Mouse (Mus musculus) regulatory T cell (primary cell): ENCODE results near the gene Gpr62.

Source experiments
- in situ Hi-C: fragments of 300-600 bp; cut with MboI, MseI; formaldehyde crosslinking; loops from one replicate; pipeline ENCODE4 v1.15.1; 2025; ENCODE audit warnings: high pct_unique_total_duplicates

Gene Gpr62

DNA sequence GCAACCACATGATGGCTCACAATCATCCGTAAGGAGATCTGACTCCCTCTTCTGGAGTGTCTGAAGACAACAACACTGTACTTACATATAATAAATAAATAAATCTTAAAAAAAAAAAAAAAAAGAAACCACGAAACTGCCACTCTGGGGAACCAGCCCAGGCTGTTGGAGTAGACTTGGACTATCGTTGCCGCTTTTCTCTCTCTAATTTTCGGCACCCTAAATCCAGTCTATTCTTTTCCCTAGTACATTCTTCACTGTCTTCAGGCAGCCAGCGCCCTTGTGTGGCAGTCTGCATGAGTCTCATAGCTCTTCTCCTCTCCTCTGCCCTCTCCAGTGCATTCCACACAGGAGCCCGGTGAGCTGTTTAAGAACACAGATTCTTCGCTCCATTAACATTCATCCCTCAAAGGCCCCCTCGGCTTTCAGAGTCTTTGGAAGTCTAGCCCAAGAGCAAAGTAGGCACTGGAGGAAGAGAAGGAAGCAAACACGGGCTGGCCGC, 37.0 kb downstream of the Gpr62 start:
- in situ Hi-C loops, result loop anchor here (25.0 kb wide), 1 partner anchor 941 kb away; no protein-coding TSS in a partner anchor

DNA sequence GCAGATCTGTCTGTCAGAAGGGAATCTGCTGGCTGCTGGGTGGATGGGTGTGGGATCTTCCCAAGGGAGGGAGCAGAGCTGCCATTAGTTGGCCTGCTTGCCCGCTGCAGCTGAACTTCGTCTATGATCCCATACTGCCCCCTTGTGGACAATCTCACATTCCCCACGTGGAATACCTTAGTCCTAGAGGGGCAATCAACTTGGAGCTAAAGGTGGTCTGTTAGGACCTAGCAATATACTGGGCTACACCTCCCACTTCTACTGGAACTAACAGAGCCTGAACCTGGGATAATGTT, 43.9 kb downstream of the Gpr62 start:
- in situ Hi-C loops, result no loop called here

DNA sequence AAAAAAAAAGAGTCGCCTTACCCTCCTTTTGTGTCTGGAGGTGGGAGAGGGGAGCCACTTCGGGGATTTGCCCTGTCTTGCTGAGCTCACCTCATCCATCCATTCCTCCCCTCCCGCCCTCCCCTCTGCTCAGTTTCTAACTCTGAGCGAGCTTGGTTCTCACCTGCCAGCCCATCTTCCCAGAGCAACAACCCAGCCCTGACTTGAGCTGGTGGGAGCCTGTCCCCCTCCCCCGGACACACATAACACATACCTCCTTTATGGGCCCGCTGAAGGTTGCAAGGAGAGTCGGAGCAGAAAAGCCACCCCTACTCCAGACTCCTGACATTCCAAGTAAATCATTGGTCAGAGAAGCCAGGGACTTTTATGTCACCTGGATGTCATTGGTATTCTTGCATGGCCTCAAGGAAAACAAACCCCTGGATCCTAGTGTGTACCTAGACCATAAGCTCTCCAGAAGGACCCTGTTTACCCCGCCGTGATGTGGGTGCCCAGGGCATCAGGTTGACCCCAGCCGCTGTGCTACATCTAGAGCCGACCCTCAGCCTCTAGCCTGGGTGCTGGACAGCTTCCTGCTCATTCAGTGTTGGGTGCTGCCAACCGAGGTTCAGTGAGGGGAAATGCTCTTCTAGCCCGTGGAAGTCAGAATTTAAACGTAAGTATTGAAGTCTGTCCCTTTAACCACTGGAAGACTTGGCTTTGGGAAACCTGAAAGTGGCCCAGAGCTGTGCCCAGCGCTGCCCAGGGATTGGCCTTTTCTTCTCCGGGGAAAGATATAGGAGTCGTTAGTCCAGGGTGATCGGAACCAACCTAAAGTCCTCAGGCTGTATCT, 44.5 kb downstream of the Gpr62 start:
- in situ Hi-C loops, result no loop called here

DNA sequence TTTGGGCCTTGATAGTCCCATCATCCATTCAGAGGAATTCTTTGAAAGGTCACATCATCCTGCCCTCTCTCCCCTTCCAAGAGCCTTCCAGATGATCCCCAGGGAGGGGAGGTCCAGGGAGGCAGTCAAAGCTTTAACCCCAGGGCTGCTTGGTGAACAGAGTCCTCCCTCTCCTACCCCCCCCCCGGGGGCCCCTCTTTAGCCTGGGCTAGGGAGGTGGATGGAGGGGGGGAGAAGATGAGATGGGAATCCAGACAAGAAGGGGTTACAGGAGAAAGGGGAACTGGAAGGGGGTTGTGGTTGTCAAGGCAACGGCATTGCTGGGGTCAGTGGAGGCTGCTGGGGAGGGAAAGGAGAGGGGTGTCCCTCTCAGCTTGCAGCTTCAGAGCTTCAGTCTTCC, 45.1 kb downstream of the Gpr62 start:
- in situ Hi-C loops, result no loop called here

DNA sequence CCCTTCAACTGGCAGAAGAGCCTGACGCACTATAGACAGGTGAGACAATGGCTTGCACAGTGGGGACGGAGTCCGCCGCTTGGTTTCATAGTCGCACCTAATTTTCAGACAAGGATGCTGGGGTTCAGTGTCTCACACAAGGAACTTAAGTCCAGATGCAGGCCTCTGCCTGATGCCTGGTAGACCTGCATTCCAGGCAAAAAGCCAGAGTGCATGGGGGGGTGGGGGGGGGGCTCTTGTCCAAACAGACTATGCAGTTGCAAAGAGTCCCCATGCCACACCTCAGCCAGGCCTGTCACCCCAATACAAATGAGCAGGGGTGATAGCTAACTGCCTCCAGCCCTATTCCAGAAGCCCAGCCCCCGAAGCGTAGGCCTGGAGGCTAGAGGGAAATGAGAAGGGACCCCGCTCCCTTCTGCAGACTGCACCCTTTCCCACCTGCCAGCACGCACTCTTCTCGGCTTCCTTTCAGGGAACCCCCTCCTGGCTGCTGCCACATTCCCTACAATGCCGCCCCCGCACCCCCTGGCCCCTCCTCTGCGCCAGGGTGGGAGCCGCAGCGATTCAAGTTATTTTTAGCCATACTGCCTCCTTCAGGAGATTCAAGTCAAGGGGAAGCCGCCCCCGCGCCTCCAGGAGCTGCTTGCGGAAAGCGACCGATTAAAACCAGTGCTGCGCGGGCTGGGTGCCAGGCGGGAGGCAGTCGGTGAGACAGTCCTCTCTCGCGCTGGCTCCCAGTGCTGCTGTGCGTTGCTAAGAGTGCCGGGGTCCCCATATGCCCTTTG, 47.7 kb downstream of the Gpr62 start:
- in situ Hi-C loops, result loop anchor here (5.0 kb wide), 1 partner anchor 111 kb away; no protein-coding TSS in a partner anchor

DNA sequence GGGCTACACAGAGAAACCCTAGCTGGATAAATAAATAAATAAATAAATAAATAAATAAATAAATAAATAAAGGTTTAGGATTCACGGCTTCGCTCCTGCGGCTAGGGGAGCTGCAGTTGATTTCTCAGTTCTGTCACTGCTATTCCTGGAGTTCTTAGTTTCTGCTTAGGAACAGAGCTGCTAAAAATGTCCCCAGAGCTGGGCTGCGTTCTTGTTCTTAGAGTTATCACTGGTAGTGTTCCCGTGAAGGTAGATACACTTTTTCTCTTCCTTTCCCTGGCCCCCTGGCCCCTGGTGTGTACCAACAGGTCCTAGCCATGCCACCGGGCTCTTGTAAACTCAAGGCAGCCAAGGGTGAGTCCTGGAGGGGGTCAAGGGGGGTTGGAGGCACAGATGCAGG, 48.9 kb downstream of the Gpr62 start:
- in situ Hi-C loops, result loop anchor here (5.0 kb wide), 1 partner anchor 110 kb away; no protein-coding TSS in a partner anchor
